Mouse (Mus musculus) left cerebral cortex, postnatal 36 days (tissue): ENCODE measurements around the gene Supt5. TPM values are rescaled to one million over a fixed set of nuclear protein-coding genes. Genes with fewer than 3 reads are reported as not detected.
A peak's percentile ranks its signal among the peaks of the same experiment; 100 is the strongest.
"Not testable (repeated sequence)": the region's sequence is repeated elsewhere in the genome, so short reads cannot be mapped to it uniquely, and the experiment has no call there.

Experiments used
- DNase-seq, 2 experiments: peaks; one replicate each; pipeline ENCODE4 v3.0.0; 2021 to 2022; ENCODE audit warnings: low spot score in 2 of 2, mixed read lengths in 1 of 2
- intact Hi-C: fragments of 180-260 bp; cut with DNase I; formaldehyde crosslinking; loops from one replicate; pipeline ENCODE4 v1.15.1; 2025
- total RNA-seq, 2 experiments: library from RNA; stranded (reverse); gene quantifications; 2 replicates each; pipeline ENCODE4 v1.2.3; 2021

Supt5 gene
- total RNA-seq = 100 to 1,000 TPM; 120 to 122 TPM

DNA sequence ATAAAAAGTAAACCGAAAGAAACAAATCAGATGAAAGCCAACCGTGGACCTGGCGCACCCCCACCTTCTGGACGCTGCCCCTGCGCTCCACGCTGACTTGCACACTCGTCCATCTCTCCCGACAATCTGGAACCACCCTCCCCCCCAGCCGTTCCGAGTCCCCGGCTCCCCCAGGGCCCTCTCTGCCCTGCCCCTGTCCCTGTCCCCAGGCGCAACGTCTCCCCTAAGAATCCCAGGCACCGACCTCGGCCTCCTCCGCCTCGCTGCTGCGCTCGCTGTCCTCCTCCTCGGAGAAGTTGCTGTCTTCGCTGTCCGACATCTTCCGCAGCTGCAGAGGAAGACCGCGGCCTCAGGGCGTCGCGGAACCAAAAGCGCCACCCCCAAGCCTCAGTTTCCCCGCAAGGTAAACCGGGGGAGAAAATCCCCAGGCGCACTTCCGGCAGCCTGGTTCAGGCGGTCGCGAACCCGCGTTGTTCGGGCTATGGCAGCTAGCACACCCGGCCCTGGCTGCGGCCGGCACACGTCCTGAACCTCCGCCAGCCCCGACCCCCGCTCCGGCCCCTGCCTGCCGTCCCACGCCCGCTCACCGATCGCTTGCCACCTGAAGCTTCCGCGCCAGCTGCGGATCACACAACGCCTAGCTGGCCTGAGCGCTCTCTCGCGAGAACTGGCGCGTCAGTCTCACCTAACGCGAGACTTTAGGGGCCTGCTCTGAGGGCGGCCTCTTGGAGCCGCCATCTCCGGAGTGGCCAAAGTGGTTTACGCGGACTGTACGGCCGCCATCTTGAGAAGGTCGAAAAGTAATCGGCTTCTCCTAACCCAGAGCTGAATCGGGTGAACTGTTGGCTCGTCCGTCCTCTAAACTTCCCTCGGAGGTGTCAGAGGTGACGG, at the start of gene Supt5:
TSS of gene Supt5 (minus strand) at position 639 of the 891 bp plus-strand sequence.
- peak; percentile 95 to 96 for DNase-seq
- intact Hi-C loops = loop anchor here (1.0 kb wide), 1 partner anchor 26 kb away; the partner anchor contains the start of gene Timm50

DNA sequence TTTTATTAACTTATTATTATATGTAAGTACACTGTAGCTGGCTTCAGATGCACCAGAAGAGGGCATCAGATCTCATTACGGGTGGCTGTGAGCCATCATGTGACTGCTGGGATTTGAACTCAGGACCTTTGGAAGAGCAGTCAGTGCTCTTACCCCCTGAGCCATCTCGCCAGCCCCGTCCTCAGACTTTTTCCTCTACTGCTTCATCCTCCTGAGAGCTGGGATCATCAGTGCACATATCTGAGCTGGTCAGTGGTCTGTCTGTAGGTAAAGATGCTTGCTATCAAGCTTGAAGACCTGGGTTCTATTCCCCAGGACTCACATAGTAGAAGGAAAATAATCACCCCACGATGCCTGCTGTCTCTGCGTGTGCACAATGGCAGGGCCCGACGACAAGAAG, 48.8 kb upstream of the Supt5 start:
- intact Hi-C loops, DNase-seq: not testable (repeated sequence)

DNA sequence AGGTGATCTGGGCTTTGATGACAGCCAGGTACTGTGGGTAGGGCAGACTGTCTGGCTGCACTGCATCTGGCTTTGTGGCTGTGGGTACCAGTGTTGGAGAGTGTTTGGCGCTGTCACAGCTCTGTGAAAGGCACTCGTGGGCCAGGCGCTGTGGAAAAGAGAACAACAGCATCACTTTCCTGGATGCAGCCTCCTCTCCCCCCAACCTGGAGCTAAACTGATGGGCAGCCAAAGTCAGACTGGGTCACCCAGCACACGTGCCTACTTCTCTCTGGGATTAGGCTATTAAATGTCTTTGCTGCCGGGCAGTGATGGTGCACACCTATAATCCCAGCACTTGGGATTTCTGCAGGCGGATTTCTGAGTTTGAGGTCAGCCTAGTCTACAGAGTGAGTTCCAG, 48.3 kb upstream of the Supt5 start:
- not testable (repeated sequence) for DNase-seq
- intact Hi-C loops = loop anchor here (1.0 kb wide), 1 partner anchor 14 kb away; no protein-coding TSS in a partner anchor

DNA sequence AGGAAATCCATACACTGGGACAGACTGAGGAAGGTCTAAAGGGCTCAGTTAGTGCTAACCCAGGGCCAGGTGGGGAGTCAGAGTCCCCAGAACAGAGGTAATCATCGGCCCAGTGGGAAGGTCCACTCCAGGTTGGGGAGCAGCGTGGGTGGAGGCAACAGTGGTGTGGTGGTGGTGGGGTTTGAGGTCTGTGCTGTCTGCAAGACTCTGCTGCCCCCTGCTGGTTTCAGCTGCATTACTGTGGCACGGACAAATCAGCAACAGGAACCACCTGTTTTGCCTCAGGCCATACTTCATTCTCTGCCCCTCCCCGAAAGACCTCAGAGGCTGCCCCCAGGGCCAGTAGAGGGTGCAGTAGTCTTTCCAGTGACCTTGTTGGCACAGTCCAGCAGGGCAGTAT, 47.9 kb upstream of the Supt5 start:
- intact Hi-C loops = loop anchor here (1.0 kb wide), 1 partner anchor 13 kb away; no protein-coding TSS in a partner anchor

DNA sequence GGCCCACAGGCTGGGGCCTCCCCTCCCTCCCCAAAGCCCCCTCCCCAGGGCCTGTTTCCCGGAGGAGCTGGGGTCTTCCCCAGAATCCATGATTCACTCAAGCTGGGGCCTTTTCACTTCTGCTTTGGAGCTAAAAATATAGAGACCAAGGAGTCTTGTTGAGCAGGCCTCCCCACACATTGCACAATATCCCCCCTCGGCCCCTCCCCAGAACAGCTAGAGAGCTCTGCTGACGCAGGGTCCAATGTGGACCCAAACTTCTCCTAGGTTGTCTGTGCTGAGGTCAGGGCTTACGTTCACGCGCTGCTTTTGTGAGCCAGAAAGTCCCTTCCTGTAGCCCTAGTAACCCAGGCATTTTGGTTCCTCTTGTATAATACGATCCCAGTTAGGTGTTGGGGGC, 47.5 kb upstream of the Supt5 start:
- no peak for DNase-seq

More for the DNA sequence above, 47.9 kb upstream of the Supt5 start:
- peak; percentile 49 to 66 for DNase-seq

GRCm38 (mm10) chr7:28385196-28385595, 46.6 kb upstream of the Supt5 start:
- no peak for DNase-seq
- intact Hi-C loops = no loop called here

More for the DNA sequence above, 47.5 kb upstream of the Supt5 start:
- intact Hi-C loops = loop anchor here (1.0 kb wide), 1 partner anchor 13 kb away; no protein-coding TSS in a partner anchor

- no peak for DNase-seq
- intact Hi-C loops = no loop called here
These were observed 45.6 kb upstream of the Supt5 start for GRCm38 (mm10) chr7:28384162-28384561.

DNA sequence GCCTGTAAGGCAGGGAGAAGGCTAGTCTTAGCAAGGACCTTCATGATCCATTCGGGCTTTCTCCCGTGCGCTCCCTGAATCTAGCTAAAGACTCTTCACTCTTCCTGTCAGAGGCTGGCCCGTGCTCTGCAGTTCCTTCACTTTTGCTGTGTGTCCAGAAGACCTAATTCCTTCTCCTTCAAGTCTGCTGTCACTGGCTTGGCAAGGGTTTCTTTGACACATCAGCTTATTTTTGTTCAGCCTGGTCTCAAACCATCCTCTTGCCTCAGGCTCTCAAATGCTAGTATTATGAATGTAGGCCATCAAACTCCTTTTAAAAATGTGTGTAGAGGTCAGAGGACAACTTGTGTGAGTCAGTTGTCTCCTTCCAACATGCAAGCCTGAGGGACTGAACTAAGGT, 45.1 kb upstream of the Supt5 start:
- intact Hi-C loops = no loop called here
- no peak for DNase-seq

GRCm38 (mm10) chr7:28382981-28383396, 44.4 kb upstream of the Supt5 start:
- intact Hi-C loops = no loop called here
- peak; percentile 68 to 72 for DNase-seq

DNA sequence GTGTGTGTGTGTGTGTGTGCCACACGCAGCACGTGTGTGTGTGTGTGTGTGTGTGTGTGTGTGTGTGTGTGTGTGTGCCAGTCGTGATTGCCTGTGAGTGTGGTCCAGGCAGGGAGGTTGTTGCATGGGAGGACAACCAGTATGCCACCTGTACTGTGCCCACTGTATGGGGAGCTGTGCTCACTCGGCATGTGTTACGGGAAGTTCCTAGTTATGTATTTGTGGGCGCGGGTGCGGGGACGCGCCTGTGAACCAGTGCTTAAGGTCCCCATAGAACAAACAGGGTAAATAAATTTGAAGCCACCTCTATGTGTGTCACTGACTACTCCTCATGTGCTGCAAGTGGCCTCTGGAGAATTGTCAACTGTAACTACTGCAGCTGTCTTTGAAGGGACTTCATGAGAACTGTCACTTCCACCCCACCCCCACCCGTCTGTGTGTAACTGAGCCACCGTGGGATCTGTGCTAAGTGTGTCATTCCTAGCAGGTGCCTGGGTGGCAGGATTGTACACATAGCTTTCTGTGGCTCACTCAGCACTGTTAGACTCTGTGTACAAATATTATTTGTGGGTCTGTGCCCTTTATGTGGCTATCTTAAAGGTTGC, 43.9 kb upstream of the Supt5 start:
- DNase-seq = no peak
- intact Hi-C loops = no loop called here

DNA sequence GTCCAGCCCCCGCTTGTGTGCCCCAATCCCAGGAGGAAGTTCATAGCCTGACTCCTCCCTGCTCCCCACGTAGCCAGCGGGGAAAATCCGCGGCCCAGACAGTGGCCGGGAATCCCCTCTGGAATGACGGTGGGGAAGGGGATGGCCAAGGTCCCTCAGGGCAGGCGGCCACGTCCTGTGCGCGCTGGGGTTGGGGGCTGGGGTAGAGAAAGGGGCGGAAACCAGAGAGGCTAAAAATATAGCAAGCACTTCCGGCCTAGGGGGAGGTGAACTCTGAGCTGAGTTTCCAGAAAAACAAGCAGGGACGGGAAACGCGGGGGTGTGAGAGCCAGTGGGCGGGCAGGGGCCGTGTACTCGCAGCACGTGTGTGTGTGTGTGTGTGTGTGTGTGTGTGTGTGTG, 43.4 kb upstream of the Supt5 start:
- DNase-seq = peak; percentile 39 to 40

DNA sequence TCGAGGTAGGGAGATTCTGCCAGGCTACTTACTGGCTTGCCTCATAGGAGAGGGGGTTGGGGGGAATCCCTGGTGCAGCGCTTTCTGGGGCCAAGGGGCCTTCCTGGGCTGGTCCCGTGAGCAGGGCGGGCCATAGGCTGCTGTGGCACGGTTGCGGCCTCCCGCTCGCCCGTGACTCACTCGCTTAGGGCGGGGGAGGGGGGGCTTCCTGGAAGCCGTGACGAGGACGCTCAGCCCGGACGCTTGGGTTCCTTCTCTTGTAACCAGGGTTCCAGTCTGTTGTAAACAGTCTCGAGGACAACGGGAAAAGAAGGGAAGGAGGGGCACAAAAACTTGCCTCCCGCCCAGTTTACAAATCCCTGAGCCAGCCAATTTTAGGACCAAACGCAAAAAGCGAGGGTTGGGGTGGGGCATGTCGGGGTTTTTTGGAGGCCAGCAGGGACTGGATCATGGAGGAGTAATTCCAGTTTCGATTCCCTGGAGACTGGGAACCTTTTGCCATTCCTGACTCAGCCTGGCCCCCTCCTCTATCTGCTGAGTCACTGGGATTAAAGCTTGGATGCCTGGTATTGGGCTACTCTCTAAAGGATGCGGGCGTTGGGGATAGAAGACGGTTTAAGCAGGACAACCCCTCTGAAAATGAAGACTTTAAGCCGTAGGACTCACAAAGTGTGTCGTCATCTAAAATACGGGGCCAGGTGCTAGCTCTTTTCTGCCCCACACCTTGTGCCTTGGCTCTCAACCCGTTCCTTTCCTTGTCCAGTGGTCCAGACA, 42.7 kb upstream of the Supt5 start:
- DNase-seq = no peak
- intact Hi-C loops = no loop called here

More for the DNA sequence above, 43.4 kb upstream of the Supt5 start:
- intact Hi-C loops = no loop called here

DNA sequence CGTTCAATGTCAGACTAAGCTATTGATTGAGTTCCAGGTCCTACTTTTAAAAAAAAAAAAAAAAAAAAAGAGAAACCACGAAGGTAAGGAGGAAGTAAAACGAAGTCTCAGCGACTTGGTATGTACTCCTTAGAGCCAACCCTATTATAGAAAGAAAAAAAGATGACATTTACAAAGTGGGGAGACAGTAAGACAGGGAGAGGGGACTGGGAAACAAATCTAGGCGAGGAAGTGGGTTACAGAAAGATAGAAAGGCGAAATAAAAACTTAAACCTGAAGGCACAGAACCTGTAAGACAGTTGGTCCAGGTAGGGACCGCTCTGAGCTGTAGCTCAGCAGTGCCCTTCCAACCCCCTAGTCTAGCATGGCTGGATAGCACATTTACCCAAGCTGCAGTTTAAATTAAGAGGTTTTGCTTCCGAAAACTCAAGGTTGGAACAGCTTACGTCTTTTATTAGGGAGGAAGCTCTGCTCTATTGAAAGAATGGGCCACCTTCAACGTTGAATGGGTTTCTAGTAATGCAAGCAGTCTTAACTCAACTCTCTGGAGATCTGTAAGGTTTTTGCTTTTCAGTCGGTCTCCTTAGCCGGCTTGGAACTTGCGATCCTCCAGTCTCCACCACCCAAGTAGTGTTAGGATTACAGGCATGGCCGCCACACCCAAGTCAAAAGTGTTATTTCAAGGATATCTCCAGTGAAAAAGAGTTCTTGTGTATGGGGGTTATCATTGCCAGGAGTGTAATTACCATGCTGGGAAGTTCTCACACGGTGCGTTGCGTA, 41.9 kb upstream of the Supt5 start, which contains the start of gene Zfp36:
TSS of gene Zfp36 (minus strand) at position 17 of the 780 bp plus-strand sequence.
- intact Hi-C loops = no loop called here
- no peak for DNase-seq

DNA sequence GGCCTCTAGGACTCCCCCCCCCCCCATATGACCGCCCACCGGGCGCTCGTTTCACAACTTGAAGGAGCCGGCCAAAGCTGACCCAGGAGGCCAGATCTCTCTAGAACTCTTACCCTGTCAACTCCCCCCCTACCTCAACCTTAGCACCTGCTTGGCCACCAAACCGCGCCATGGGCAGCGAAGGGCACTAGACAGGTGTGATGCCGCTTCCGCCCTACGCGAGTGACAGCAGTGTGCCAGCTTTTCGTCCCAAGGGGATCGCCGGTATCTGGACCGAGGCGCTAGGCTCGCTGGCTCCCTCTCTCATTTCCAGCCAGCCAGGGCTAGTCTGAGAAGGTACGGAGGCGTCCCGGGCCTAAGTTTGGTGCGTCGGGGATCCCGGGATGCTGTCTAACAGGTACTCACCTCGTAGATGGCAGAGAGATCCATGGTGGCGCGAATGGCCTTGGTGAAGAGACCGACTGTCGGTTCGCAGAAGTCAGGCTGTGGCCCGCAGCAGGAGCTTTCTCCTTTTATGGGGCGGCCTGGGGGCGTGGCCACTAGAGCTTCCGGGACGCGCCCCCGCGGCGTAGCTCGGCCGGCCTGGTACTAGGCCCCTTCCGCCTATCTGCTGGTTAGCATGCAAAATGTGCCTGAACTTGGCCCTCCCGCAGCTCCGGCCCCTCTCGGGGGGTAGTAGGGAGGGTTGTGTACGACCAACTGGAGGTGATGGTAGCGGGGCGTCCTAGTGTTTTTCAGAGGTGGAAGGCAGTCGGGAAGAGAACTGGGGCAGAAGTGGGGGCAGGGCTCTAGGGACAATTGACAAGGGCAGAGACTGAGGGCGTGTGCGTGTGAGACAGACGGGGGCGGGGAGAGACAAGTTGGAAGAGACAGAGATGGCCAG, 40.5 kb upstream of the Supt5 start:
- peak; percentile 78 to 79 for DNase-seq
- intact Hi-C loops = no loop called here

GRCm38 (mm10) chr7:28378066-28378690, 39.6 kb upstream of the Supt5 start:
- intact Hi-C loops = no loop called here
- DNase-seq = no peak

GRCm38 (mm10) chr7:28377190-28378065, 38.9 kb upstream of the Supt5 start:
- intact Hi-C loops = no loop called here
- no peak for DNase-seq
